Mouse (Mus musculus) stomach, embryonic 16.5 days (tissue): Measurements from ENCODE around the gene Cct7. TPM values are rescaled to one million over a fixed set of nuclear protein-coding genes. Genes with fewer than 3 reads are reported as not detected.
"Not testable (repeated sequence)": the region's sequence is repeated elsewhere in the genome, so short reads cannot be mapped to it uniquely, and the experiment has no call there.

Experiments
- ATAC-seq: fragments of 200-750 bp; cut with Nextera tagmentation; 2 replicates; pipeline ENCODE4 v1.8.0; 2017; ENCODE audit warnings: moderate number of reproducible peaks, moderate TSS enrichment; ENCODE audit not compliant: insufficient read depth, low FRiP score
- H3K27ac ChIP-seq: fragments of 300-500 bp; sonication (generic); 2 replicates; pipeline ENCODE4 v1.5.1; 2014; ENCODE audit warnings: low read length
- H3K27me3 ChIP-seq: fragments of 300-500 bp; sonication (generic); 2 replicates; pipeline ENCODE4 v1.6.1; 2014; ENCODE audit warnings: low read length, control low read depth, mixed read lengths; ENCODE audit not compliant: control insufficient read depth, insufficient read depth
- H3K36me3 ChIP-seq: fragments of 300-500 bp; sonication (generic); 2 replicates; pipeline ENCODE4 v1.6.1; 2014; ENCODE audit warnings: low read length; ENCODE audit not compliant: control insufficient read depth, insufficient read depth
- H3K4me1 ChIP-seq: fragments of 300-500 bp; sonication (generic); 2 replicates; pipeline ENCODE4 v1.6.1; 2014; ENCODE audit warnings: low read length, control low read depth, mixed read lengths; ENCODE audit not compliant: control insufficient read depth, insufficient read depth
- H3K4me2 ChIP-seq: fragments of 300-500 bp; sonication (generic); 2 replicates; pipeline ENCODE4 v1.6.1; 2014; ENCODE audit warnings: low read depth, low read length, mixed read lengths
- H3K4me3 ChIP-seq: fragments of 300-500 bp; sonication (generic); replicated peaks from 2 replicates; pipeline ENCODE4 v1.5.1; 2014; ENCODE audit warnings: mild to moderate bottlenecking, low read length
- H3K9ac ChIP-seq: fragments of 300-500 bp; sonication (generic); 2 replicates; pipeline ENCODE4 v1.6.1; 2014; ENCODE audit warnings: low read length
- H3K9me3 ChIP-seq: fragments of 300-500 bp; sonication (generic); replicated peaks from 2 replicates; pipeline ENCODE4 v1.6.1; 2016; ENCODE audit warnings: low read length, control low read depth; ENCODE audit not compliant: control insufficient read depth
- WGBS: fragments of 180-500 bp; shearing (Covaris S2); extraction: QIAGEN DNeasy Blood & Tissue Kit; methylation state at CpG from one replicate; pipeline ENCODE4 v1.1.7; 2014; 5-methylcytosine and 5-hydroxymethylcytosine counted together
- polyA plus RNA-seq: library from polyadenylated mRNA; unstranded; fragments of >200 nt; fragmentation: Nextera tagmentation; extraction: Ambion mirVana; gene quantifications from 2 replicates; pipeline ENCODE4 v1.2.1, GENCODE M21; 2015

Gene Cct7
- polyA plus RNA-seq, 1 experiment from 2014 or later: 415 TPM

GRCm38 (mm10) chr6:85447351-85447750, 4.0 kb upstream of the Cct7 start:
- no peaks in the 10 kb centered on the region for H3K4me1 ChIP-seq
- 85% methylated on average over 6 of the region's 6 CpGs for WGBS
- peaks cover 5% of the 10 kb centered on the region; the same call in 1 of the 2 replicates for H3K36me3 ChIP-seq
- no peak for ATAC-seq
- no peak overlapping the region for H3K4me2 ChIP-seq
- H3K27ac ChIP-seq: no peak overlapping the region
- no peak overlapping the region for H3K9ac ChIP-seq
- H3K27me3 ChIP-seq: no peaks in the 10 kb centered on the region
- no peak overlapping the region for H3K4me3 ChIP-seq
- H3K9me3 ChIP-seq: no peaks in the 10 kb centered on the region

GRCm38 (mm10) chr6:85450140-85450539, 1.2 kb upstream of the Cct7 start:
- not testable (repeated sequence) for H3K27ac ChIP-seq, H3K27me3 ChIP-seq, ATAC-seq, H3K9me3 ChIP-seq, H3K36me3 ChIP-seq
- Histone ChIP-seq H3K9ac (peak overlapping the region; percentile 84; the same call in 1 of the 2 replicates), H3K4me2 (peak overlapping the region; percentile 93), H3K4me3 (peak overlapping the region; percentile 66), H3K4me1 (peaks cover 18% of the 10 kb centered on the region)
- 67% methylated on average over 1 of the region's 1 CpGs for WGBS

GRCm38 (mm10) chr6:85451664-85452410, 523 bp downstream of the Cct7 start, which contains the start of gene Pradc1:
TSS of gene Pradc1 (minus strand) at chr6:85451970.
- WGBS: under 1% methylated on average over 54 of the region's 54 CpGs
- H3K9ac ChIP-seq: peak within 1 kb of the TSS; percentile 84
- H3K4me2 ChIP-seq: peak within 1 kb of the TSS; percentile 93
- no peaks in the 10 kb centered on the region for H3K27me3 ChIP-seq
- peak within 1 kb of the TSS; percentile 95 for H3K27ac ChIP-seq
- peaks cover 5% of the 10 kb centered on the region; the same call in 1 of the 2 replicates for H3K36me3 ChIP-seq
- peak; percentile 91 for ATAC-seq
- no peaks in the 10 kb centered on the region for H3K9me3 ChIP-seq
- H3K4me3 ChIP-seq: peak within 1 kb of the TSS; percentile 66
- peaks cover 28% of the 10 kb centered on the region for H3K4me1 ChIP-seq

GRCm38 (mm10) chr6:85452411-85452665, 1.0 kb downstream of the Cct7 start:
- Histone ChIP-seq H3K36me3 (no peaks in the 10 kb centered on the region), H3K27me3 (no peaks in the 10 kb centered on the region), H3K9me3 (no peaks in the 10 kb centered on the region), H3K4me3 (peak overlapping the region; percentile 66), H3K4me2 (peak overlapping the region; percentile 89), H3K9ac (peak overlapping the region; percentile 81), H3K27ac (peak overlapping the region; percentile 95), H3K4me1 (peaks cover 28% of the 10 kb centered on the region)
- WGBS: under 1% methylated on average over 15 of the region's 15 CpGs
- no peak for ATAC-seq

- Histone ChIP-seq H3K27me3 (no peaks in the 10 kb centered on the region), H3K9me3 (no peaks in the 10 kb centered on the region), H3K36me3 (peaks cover 3% of the 10 kb centered on the region; the same call in 1 of the 2 replicates), H3K9ac (peak overlapping the region; percentile 81), H3K4me2 (peak overlapping the region; percentile 89), H3K4me3 (peak overlapping the region; percentile 66), H3K4me1 (peaks cover 28% of the 10 kb centered on the region), H3K27ac (peak overlapping the region; percentile 95; the same call in 1 of the 2 replicates)
- 2% methylated on average over 7 of the region's 7 CpGs for WGBS
- no peak for ATAC-seq
Measured at GRCm38 (mm10) chr6:85452816-85453215, 1.5 kb downstream of the Cct7 start.

GRCm38 (mm10) chr6:85459621-85460020, 8.3 kb downstream of the Cct7 start:
- Histone ChIP-seq H3K4me1 (peaks cover 11% of the 10 kb centered on the region), H3K27me3 (no peaks in the 10 kb centered on the region), H3K4me2 (no peak overlapping the region), H3K9ac (no peak overlapping the region), H3K27ac (no peak overlapping the region), H3K4me3 (no peak overlapping the region), H3K9me3 (no peaks in the 10 kb centered on the region), H3K36me3 (peaks cover 34% of the 10 kb centered on the region)
- no peak for ATAC-seq
- WGBS: 83% methylated on average over 2 of the region's 2 CpGs

GRCm38 (mm10) chr6:85465381-85465780, 14.1 kb downstream of the Cct7 start:
- Histone ChIP-seq H3K9ac (no peak overlapping the region), H3K27me3 (no peaks in the 10 kb centered on the region), H3K4me3 (no peak overlapping the region), H3K9me3 (no peaks in the 10 kb centered on the region), H3K36me3 (peaks cover 38% of the 10 kb centered on the region), H3K4me2 (no peak overlapping the region), H3K4me1 (no peaks in the 10 kb centered on the region), H3K27ac (no peak overlapping the region)
- ATAC-seq: no peak

GRCm38 (mm10) chr6:85469660-85470430, 18.5 kb downstream of the Cct7 start:
- Histone ChIP-seq H3K4me3 (no peak overlapping the region), H3K4me2 (no peak overlapping the region), H3K36me3 (peaks cover 11% of the 10 kb centered on the region), H3K27me3 (no peaks in the 10 kb centered on the region), H3K27ac (no peak overlapping the region), H3K9me3 (no peaks in the 10 kb centered on the region), H3K4me1 (no peaks in the 10 kb centered on the region), H3K9ac (no peak overlapping the region)
- WGBS: 69% methylated on average over 5 of the region's 5 CpGs
- no peak for ATAC-seq

GRCm38 (mm10) chr6:85471962-85472361, 20.6 kb downstream of the Cct7 start:
- Histone ChIP-seq H3K27me3 (no peaks in the 10 kb centered on the region), H3K4me1 (no peaks in the 10 kb centered on the region), H3K4me2 (no peak overlapping the region), H3K4me3 (no peak overlapping the region), H3K9ac (no peak overlapping the region), H3K27ac (no peak overlapping the region), H3K36me3 (0 out of 2 replicates have a peak, but pooled peaks cover 3% of the 10 kb centered on the region), H3K9me3 (no peaks in the 10 kb centered on the region)
- 68% methylated on average over 8 of the region's 8 CpGs for WGBS
- ATAC-seq: no peak
